Mouse (Mus musculus) retina, adult 2 months (tissue): ENCODE measurements around the gene Xrcc6.

Source experiments
- DNase-seq: peaks from one replicate; pipeline ENCODE4 v3.0.0-alpha.2; 2012; ENCODE audit warnings: low read depth, low spot score

Gene Xrcc6

DNA sequence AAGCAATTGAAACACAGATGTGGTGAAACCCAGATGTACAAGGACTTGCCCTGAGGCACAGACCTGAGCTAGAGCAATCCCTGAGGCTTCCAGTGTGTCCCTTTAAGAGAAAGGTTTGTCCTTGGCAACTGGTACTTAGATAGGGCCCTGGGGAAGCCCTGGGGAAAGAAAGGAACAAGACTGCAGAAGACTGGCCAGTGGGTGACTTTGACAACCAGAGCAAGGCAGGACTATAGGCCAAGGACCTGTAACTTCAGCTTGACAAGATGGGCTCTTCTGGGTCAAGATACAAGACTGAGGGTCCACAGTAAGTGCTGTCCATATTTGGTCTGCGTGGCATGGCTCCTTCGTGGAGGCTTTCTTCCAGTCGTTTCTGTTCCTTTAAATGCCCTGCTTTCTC, at the start of gene Xrcc6:
Gene Xrcc6, plus strand, starts transcription at position 190 of the 400 bp plus-strand sequence.
- DNase-seq: no peak

DNA sequence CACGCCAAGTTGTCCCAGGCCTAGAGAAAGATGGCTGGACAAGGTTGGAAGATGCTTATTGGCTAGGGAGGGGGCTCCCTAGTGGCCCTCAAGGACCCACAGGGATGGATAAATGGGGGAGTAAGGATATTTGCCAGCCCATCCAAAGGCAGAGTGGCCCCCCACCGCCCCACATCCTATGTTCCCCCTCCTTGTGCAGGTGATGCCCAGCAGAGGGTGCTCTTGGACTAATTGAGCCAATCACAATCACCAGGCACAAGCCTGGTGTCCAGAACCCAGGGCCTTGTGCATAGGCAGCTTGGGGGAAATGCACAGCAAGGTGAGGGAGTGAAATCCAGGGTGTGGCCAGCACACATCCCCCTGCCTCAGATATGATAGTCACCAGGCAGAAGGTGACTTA, 49.4 kb upstream of the Xrcc6 start:
- DNase-seq: no peak

DNA sequence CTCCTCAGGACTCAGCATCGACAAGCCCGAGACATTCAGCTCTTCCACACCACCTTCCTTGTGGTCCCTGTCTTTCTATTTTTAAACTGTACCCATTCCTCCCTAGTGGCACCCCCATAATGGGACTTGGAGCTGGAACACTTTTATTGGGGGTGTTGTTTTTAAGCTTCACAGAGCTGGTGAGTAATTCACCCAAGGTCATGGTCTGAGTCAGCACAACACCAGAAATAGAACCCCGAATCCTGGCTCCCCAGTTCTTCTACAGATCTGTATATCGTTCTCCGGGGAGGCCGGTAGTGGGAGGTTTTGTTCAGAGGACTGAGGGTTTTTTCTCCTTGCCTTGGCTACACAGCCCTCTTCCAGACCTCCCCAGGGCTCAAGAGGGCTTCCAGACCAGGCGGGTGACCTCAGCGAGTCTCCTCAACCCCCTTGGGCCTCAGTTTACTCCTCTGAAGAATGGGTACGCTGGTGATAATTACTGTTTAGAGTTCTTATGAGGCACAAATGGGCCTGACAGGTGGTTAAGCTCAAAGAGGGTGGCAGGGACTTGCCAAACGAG, 48.4 kb upstream of the Xrcc6 start:
- DNase-seq: no peak

DNA sequence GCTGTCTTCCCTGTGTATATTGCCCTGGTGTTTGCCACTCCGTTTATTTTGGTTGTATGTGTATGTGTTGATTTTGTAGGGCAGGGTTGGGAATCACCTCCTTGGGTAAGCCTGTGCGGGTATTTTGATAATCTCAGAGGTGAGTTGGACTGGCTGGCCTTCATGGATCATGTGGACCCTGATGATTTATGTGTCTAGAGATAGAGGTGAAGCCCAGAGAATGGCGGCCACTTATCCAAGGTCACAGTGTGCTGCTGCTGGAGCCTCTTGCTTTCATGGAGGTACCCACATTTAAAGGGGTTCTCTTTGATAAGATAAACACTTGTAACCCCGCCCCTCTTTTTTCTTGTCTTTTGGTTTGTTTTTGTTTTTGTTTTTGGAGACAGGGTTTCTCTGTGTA, 47.9 kb upstream of the Xrcc6 start:
- DNase-seq: no peak

DNA sequence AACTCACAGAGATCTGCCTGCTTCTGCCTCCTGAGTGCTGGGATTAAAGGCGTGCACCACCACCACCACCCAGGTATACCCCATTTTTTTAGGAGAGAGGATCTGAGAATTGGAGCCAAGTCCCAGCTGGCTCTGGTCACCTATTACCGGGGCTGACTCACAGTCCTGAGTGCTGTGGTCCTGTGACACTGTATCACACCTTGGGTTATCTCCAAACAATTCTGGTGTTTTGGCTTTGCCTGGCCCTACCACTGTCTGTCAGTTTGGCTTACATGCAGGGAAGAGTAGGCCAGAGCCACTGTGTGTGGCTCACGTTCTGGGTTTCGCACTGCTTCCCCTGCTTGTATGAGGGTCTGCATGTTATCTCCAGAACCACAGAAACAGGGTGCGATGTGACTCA, 47.4 kb upstream of the Xrcc6 start:
- no peak for DNase-seq

DNA sequence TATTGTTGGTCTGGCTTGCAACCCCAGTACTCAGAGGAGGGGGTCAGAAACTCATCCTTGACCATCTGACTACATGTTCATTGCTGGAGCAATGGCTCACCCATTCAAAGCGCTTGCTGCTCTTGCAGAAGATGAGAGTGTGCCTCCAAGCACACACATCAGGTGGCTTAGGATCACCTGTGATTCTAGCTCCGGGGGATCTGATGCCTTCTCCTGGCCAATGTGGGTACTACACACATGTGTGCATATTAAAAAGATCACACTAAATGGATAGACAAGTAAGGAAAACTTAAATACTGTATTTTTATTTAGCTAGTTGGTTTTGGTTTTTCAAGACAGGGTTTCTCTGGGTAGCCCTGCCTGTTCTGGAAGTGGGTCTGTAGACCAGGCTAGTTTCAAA, 46.6 kb upstream of the Xrcc6 start:
- DNase-seq: no peak

DNA sequence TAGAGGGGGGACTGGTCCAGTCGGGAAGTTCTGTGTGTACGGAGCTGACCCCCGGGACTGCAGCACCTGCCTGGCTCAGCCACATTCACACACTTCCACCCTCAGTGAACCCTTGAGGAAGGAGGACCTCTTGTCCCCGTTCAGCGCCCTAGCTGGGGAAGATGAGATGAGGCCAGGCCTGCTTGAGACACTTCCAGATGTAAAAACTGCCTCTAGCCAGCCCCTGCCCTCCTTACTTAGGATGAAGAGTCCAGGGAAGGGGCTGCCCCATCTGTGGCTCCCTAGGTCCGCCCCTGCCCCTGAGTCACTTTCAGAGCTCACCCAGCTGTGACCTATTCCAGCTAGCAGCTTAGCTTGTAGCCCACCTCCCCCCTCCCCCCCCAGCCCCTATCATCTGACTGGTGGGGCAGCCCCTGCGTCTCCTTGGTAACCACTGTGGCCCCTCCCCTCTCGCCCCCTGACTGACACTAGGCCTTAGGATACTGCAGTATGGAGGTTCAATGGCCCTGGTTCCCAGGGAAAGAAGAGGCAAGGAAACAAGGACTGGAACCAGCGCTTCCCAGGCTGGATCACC, 44.4 kb upstream of the Xrcc6 start:
- no peak for DNase-seq

DNA sequence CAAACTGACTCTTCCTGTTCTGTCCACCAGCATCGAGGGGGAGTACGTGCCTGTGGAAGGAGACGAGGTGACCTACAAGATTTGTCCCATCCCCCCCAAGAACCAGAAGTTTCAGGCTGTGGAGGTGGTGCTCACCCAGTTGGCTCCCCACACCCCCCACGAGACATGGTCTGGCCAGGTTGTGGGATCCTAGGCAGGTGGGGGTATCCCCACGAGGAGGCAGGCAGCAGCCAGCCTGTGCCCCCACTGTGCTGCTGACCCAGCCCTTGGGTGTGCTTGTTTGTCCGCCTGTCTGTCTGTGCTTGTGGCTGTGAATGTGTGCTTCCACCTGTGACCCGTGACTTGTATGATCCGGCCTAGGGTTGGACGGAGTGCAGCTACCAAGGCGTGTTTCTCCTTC, 38.6 kb upstream of the Xrcc6 start:
- no peak for DNase-seq

DNA sequence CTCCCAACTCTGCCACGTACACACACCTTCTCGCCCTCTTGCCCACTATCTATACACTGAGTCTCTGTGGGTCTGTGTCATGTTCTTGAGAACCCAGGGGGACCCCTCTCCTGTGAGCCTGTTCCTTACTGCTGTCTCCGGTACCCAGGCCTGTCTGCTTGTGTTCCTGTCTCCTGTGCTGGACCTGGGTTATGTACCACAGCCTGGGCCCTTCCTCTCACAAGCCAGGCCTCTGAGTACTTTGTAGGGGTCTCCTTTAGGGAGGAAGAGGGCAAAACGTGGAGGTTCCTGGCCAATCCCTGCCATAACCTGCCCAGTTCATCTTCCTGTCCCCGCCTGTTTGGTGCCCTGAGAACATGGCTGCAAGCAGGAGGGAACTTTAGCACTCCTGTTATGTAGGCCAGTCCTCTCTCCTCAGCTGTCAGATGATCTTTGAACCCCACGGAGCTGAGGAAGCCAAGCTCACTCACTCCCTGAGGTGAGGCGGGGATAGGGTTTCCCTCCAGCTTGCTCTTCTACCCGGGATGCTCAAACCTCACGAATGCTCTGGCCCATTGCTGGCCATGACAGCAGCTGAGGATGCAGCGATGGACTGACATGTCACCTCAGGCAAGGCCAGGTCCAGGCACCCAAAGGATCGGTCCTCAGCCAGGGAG, 38.0 kb upstream of the Xrcc6 start:
- no peak for DNase-seq

DNA sequence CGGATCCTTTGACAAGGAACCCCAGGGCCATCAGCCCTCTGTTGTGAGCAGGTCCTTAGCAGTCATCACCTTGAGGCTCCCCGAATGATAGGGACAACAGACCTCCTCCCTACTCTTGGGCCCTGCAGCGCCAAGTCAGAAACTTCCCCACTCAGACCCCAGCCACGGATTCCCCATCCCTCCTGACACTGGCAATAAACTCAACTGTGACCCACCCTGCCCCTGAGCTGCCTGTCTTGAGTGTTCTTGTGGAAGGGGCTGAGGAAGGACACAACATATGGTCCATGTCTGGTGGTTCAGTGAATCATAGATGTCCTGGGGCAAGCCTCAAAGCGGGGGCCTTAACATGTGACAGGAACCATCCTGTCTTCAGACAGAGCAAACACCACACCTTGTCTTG, 36.9 kb upstream of the Xrcc6 start:
- DNase-seq: no peak

DNA sequence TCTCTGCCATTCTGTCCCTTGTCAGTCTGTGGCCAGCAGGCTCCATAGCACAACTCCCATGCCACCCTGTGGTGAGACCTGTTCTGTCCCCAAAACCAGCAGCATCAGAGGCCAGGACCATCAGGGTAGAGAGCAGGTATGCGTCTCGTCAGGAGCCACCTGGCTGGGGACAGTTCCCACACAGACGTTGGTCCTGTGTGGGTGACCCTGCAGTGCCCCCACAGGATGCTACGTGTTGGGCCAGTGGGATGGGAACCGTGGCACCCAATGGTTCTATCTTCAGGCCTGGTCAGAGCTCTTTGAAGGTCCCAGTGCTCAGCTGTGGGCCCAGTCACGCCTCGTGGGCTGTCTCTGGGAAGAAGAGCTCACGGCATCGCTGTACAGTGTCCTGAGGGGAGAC, 36.5 kb upstream of the Xrcc6 start:
- DNase-seq: no peak

DNA sequence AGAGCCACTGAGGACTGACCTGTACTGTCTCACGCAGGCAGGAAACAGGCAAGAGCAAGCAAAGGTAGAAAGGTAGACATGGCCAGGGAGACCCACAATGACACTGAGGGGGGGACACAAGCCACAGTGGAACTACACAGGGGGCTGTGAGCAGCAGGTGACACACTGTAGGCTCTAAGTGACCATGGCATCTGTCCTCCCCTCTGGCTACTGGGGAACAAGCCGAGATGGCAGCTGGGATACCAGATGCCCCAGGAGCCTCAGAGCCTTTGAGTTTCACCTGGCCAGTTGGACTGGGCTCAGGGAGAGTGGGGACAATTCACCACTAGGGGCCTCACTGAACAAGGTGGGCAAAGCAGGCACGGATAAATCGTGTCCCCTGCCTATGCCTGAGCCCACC, 35.3 kb upstream of the Xrcc6 start:
- no peak for DNase-seq

DNA sequence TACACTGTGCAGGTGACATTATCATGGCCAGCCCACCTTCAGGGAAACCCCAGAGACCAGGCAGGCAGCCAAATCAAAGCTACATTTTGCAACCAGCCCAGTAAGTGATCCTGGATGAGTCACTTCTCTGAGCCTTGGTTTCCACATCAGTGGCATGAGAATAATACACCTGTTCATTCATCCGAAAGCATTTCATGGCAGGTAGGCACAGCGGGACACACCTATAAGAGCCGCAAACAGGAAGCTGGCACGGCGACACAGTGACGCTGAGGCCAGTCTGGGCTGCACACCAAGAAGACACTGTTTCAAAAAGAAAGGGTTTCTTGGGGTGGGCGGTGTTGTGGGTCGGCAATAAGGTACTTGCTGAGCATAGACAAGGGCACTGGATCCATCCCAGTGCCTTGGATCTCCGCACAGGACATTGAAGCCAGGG, 33.5 kb upstream of the Xrcc6 start:
- no peak for DNase-seq

DNA sequence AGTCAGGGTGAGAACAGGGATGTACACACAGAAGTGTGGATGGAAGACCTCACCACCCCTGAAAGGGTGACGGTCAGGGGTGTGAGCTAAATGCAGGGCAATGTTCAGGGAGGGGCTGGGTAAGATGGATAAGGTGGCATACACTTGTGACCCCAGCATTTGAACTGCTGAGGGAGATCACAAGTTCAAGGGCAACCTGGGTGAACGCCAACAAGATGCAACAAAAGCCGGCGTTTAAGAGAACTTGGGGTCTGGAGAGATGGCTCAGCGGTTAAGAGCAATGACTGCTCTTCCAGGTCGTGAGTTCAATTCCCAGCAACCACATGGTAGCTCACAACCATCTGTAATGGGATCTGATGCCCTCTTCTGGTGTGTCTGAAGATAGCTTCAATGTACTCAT, 32.9 kb upstream of the Xrcc6 start:
- DNase-seq: no peak

DNA sequence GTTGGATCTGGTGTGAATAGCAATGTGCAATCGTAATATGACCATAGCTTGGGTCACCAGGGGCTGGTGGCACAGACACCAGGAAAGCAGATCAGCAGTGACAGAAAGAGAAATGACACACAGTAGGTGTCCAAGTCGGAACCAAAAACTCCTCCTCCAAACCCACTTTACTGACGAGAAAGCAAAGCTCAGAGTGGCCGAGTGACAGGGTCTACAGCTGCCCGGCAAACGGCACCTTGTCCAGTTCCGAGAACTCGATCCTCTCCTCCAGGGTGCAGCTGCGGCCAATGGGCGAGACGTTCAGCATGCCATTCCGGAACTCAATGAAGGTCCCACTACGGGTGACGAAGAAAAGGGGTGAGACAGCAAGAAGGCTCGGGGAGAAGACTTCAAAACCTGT, 32.2 kb upstream of the Xrcc6 start:
- DNase-seq: no peak

DNA sequence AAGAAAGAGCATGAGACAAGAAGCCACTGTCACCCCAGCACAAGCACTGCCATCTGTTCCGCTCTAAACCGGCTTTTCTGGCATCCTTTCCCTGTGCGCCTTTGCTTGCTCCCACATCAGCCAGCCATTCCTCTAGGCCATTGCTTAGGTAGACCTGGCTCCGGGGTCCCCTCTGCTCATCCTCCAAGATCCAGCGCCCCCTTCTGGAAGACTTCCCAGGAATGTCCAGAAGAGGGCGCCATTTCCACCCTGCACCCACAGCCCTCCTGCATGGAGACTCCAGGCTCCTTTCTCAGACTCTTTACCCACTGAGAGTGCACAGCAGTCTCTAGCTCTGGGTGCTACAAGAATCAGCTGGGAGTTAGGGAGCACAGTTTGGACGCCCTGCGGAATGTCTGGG, 31.2 kb upstream of the Xrcc6 start:
- DNase-seq: peak; percentile 40

DNA sequence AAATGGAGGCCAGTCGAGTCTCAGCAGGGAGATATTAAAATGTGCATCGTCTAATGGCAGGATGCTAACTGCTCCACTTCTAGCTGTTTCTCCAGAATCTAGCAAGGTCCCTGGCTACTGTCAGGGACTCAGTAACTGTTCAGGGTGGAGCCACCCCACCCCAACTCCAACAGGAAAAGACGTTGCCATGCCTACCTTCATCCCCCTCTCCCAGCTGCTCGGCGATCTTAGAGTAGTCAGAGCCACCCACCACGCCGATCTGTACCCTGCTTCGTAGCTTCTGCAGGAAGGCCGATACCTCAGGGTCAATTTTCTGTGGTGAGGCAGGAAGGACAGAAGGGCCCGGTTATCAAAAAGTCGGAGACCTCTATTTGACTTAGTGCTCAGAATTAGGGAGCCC, 30.0 kb upstream of the Xrcc6 start:
- DNase-seq: no peak

DNA sequence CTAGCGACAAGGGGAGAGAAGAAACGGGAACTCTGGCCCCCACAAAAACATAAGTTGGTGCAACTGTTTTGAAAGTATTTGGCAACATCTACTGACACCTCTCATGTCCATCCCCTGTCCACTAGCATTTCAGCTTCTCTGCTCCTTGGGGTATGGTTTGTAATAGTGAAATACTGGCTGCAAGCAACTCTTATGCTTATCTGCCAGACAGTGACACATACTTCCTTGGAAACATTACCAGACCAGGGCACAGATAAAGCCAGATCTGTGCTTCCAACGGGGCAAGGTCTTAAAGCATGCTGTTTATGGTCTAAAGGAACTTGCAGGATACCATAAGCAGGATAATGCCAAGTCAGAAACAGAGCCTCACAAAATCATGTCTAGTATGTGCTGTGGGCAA, 28.7 kb upstream of the Xrcc6 start:
- DNase-seq: no peak

DNA sequence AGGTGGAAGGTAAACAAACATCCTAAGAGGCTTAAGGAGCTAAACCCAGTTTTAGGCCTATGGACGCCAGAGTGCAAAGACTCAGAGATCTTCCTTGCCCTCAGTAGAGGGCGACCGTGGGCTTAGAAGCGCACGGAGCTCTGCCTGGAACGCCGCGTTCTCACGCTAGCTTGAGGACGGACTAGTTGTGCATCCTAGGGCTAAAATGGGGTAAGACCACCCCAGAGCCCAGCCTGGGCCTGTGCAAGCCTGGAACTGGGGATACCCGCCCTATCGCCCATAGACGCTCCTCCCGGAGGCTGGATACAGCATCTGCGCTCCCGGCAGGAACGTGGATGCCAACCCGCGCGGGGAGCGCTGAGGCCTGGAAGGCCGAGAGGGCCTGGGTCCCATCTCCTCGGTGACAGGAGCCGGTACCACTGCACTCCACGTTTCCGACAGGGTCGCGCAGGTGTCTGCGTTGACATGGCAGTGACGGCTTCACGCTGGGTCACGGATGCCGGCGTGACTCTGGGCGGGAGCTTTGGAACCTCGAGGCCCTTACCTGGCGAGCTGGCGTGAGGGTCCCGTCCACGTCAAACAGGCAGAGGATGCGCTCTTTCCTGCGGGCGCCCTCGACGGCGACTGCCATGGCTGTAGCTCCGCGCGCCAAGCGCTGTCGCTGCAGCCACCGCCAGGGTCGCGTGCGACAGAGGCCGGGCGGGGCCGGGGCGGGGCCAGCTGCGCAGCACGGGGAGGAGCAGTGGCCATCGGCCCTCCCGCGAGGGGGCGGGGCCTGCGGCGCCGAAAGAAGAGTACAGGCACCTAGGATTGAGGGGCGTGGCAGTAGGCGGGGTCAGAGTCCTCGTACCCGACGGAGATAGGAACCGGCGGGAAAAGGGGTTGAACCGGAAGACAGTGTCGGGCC, 27.2 kb upstream of the Xrcc6 start, which contains the start of gene Pmm1:
Gene Pmm1, minus strand, starts transcription at position 760 of the 907 bp plus-strand sequence.
- peak; percentile 96 for DNase-seq

DNA sequence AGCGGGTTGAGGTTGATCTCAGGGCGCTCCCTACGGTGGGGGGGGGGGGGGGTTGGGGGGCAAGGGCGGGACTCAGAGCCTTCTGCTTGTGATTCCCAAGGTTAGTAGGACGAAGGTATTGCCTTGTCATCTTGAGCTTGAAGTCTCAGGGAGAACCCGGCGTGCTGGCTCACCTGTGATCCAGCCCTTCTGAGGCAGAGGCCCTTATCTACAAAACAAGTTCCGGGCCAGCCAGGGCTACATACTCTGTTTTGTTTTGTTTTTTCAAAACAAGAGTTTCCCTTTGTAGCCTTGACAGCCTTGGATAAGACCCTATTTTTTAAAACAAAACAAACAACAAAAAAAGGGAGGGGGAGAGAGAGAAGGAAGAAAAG, 26.6 kb upstream of the Xrcc6 start:
- no peak for DNase-seq

DNA sequence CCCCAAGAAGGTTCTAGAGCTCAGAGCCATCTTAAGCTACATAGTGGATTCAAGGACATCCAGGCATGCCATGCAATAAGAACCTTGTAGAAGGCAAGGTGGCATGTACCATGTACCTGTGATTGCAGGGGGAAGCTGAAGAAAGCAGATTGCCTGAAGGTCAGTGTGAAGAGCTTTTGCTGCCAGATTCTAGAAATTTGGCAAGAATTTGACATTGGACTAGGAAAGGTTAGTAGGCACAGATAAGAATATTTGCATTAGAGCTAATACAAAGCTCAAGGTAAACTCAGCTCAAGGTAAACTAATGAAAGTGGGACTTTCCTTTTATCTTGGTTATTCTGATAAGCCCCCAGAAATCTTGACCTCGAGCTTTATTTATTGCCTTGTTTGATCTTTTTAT, 23.4 kb upstream of the Xrcc6 start:
- no peak for DNase-seq

DNA sequence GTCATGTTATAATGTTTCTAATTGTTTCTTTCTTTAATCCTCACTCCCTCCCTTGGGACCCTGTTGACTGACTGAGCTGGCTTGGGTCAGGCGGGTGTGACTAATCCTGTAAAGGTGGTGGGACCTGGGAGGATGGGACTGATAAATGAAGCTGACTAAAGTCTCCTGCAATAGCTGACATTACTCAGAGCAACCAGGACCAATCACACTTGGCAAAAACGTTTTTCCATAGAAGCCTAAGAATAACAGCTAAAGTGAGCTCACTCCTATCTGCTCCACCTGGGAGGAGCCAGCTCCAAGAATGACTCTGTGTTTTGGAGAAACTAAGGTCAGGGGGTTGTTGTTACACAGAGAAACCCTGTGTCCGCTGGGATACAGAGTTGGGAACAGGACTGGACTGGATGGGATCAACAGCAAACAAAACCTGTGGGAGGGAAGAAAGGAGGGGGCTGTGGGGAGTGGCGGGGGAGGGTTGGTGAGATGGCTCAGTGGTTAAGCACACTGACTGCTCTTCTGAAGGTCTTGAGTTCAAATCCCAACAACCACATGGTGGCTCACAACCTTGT, 22.6 kb upstream of the Xrcc6 start:
- no peak for DNase-seq
